Mouse (Mus musculus) MEL (cell line): ENCODE data around the gene Abca7. TPM values are rescaled to one million over a fixed set of nuclear protein-coding genes. Genes with fewer than 3 reads are reported as not detected.
A peak's percentile ranks its signal among the peaks of the same experiment; 100 is the strongest.

Experiments
- DNase-seq: peaks from one replicate; pipeline ENCODE4 v3.0.0; 2011; ENCODE audit warnings: low read depth, low spot score
- H3K27ac ChIP-seq: 2 replicates; pipeline ENCODE4 v1.5.1; 2012; ENCODE audit warnings: low read depth, mild to moderate bottlenecking, control low read depth, low read length, moderate library complexity; ENCODE audit not compliant: control insufficient read depth
- H3K27me3 ChIP-seq, 2 experiments: fragments of 150-350 bp in 1 of 2; sonication (generic) in 1 of 2; 2 replicates each; pipeline ENCODE4 v1.6.1; 2012; ENCODE audit warnings: low read length in 2 of 2, mild to moderate bottlenecking in 2 of 2, improper control_type of control experiment in 1 of 2, moderate library complexity in 1 of 2; ENCODE audit not compliant: insufficient read depth in 2 of 2, control insufficient read depth in 1 of 2
- H3K36me3 ChIP-seq, 2 experiments: 2 replicates each; pipeline ENCODE4 v1.6.1; 2012 to 2014; ENCODE audit warnings: low read length in 2 of 2, improper control_type of control experiment in 1 of 2, inconsistent platforms in 1 of 2, mild to moderate bottlenecking in 1 of 2; ENCODE audit not compliant: insufficient read depth in 2 of 2, control insufficient read depth in 1 of 2
- H3K4me1 ChIP-seq, 2 experiments: fragments of 150-350 bp in 1 of 2; sonication (generic) in 1 of 2; 2 replicates each; pipeline ENCODE4 v1.6.1; 2012; ENCODE audit warnings: low read length in 2 of 2, improper control_type of control experiment in 1 of 2, mild to moderate bottlenecking in 1 of 2; ENCODE audit not compliant: insufficient read depth in 2 of 2, control insufficient read depth in 1 of 2
- H3K4me3 ChIP-seq, 2 experiments: fragments of 150-350 bp in 1 of 2; sonication (generic) in 1 of 2; 2 replicates each; pipeline ENCODE4 v1.5.1; 2012; ENCODE audit warnings: low read depth in 2 of 2, low read length in 2 of 2, mild to moderate bottlenecking in 2 of 2, moderate library complexity in 2 of 2, control low read depth in 1 of 2, improper control_type of control experiment in 1 of 2; ENCODE audit not compliant: control insufficient read depth in 1 of 2, insufficient read depth in 1 of 2
- H3K79me2 ChIP-seq: 2 replicates; pipeline ENCODE4 v1.6.1; 2012; ENCODE audit warnings: mild to moderate bottlenecking, low read length, moderate library complexity; ENCODE audit not compliant: control insufficient read depth, poor library complexity, insufficient read depth
- H3K9ac ChIP-seq: 2 replicates; pipeline ENCODE4 v1.6.1; 2012; ENCODE audit warnings: low read depth, mild to moderate bottlenecking, control low read depth, low read length, moderate library complexity; ENCODE audit not compliant: control insufficient read depth, poor library complexity, severe bottlenecking
- H3K9me3 ChIP-seq: fragments of 150-350 bp; sonication (generic); replicated peaks from 2 replicates; pipeline ENCODE4 v1.6.1; 2012; ENCODE audit warnings: mild to moderate bottlenecking, low read length, improper control_type of control experiment, moderate library complexity; ENCODE audit not compliant: insufficient read depth
- CHD2 ChIP-seq: IDR thresholded peaks from 2 replicates; pipeline ENCODE4 v1.6.1; 2011; ENCODE audit warnings: low read length, improper control_type of control experiment
- CTCF ChIP-seq, 3 experiments: IDR thresholded peaks in 2 of 3; conservative IDR thresholded peaks in 1 of 3; 2 replicates each; pipeline ENCODE4 v1.5.1; 2011 to 2012; ENCODE audit warnings: low read length in 3 of 3, low read depth in 2 of 3, mild to moderate bottlenecking in 2 of 3, improper control_type of control experiment in 1 of 3, inconsistent platforms in 1 of 3, mixed read lengths in 1 of 3, moderate library complexity in 1 of 3; ENCODE audit not compliant: control insufficient read depth in 1 of 3, insufficient read depth in 1 of 3, poor library complexity in 1 of 3, severe bottlenecking in 1 of 3
- E2F4 ChIP-seq: IDR thresholded peaks from 2 replicates; pipeline ENCODE4 v1.6.1; 2011; ENCODE audit warnings: low read depth, low read length, improper control_type of control experiment, borderline replicate concordance
- ELF1 ChIP-seq: IDR thresholded peaks from 2 replicates; pipeline ENCODE4 v1.6.1; 2014; ENCODE audit warnings: low read depth, mild to moderate bottlenecking, inconsistent platforms, low read length, improper control_type of control experiment, moderate library complexity
- ETS1 ChIP-seq: IDR thresholded peaks from 2 replicates; pipeline ENCODE4 v1.6.1; 2012; ENCODE audit warnings: low read depth, mild to moderate bottlenecking, inconsistent platforms, low read length, improper control_type of control experiment, moderate library complexity
- GABPA ChIP-seq: IDR thresholded peaks from 2 replicates; pipeline ENCODE4 v1.6.1; 2012; ENCODE audit warnings: low read depth, mild to moderate bottlenecking, inconsistent platforms, low read length, improper control_type of control experiment, moderate library complexity
- GATA1 ChIP-seq: IDR thresholded peaks from 2 replicates; pipeline ENCODE4 v1.6.1; 2011; ENCODE audit warnings: low read depth, low read length, improper control_type of control experiment
- HCFC1 ChIP-seq: IDR thresholded peaks from 2 replicates; pipeline ENCODE4 v1.6.1; 2012; ENCODE audit warnings: low read depth, mild to moderate bottlenecking, inconsistent platforms, low read length, improper control_type of control experiment, moderate library complexity
- JUND ChIP-seq: IDR thresholded peaks from 2 replicates; pipeline ENCODE4 v1.6.1; 2011; ENCODE audit warnings: low read depth, mild to moderate bottlenecking, improper control_type of control experiment, low read length
- KAT2A ChIP-seq: conservative IDR thresholded peaks from 2 replicates; pipeline ENCODE4 v1.6.1; 2012; ENCODE audit warnings: low read depth, low read length, improper control_type of control experiment, inconsistent platforms
- MAFK ChIP-seq: IDR thresholded peaks from 2 replicates; pipeline ENCODE4 v1.6.1; 2011; ENCODE audit warnings: low read depth, mild to moderate bottlenecking, low read length, improper control_type of control experiment, borderline replicate concordance
- MAX ChIP-seq: IDR thresholded peaks from 2 replicates; pipeline ENCODE4 v1.6.1; 2011; ENCODE audit warnings: low read length, improper control_type of control experiment
- MAZ ChIP-seq: IDR thresholded peaks from 2 replicates; pipeline ENCODE4 v1.6.1; 2012; ENCODE audit warnings: low read depth, mild to moderate bottlenecking, inconsistent platforms, low read length, improper control_type of control experiment
- MEF2A ChIP-seq: IDR thresholded peaks from 2 replicates; pipeline ENCODE4 v1.6.1; 2014; ENCODE audit warnings: low read depth, mild to moderate bottlenecking, inconsistent platforms, low read length, improper control_type of control experiment; ENCODE audit not compliant: poor library complexity, insufficient replicate concordance, severe bottlenecking; ENCODE audit errors: extremely low read depth
- MYB ChIP-seq: IDR thresholded peaks from 2 replicates; pipeline ENCODE4 v1.6.1; 2011; ENCODE audit warnings: mild to moderate bottlenecking, low read depth, low read length, improper control_type of control experiment
- MYC ChIP-seq: IDR thresholded peaks from 2 replicates; pipeline ENCODE4 v1.6.1; 2011; ENCODE audit warnings: low read depth, mild to moderate bottlenecking, low read length, improper control_type of control experiment, moderate library complexity
- POLR2A ChIP-seq, 2 experiments: IDR thresholded peaks; 2 replicates each; pipeline ENCODE4 v1.6.1; 2011 to 2012; ENCODE audit warnings: low read length in 2 of 2, mild to moderate bottlenecking in 2 of 2, control low read depth in 1 of 2, improper control_type of control experiment in 1 of 2, low read depth in 1 of 2, moderate library complexity in 1 of 2; ENCODE audit not compliant: control insufficient read depth in 1 of 2, insufficient read depth in 1 of 2, poor library complexity in 1 of 2
- POLR2AphosphoS2 ChIP-seq: IDR thresholded peaks from 2 replicates; pipeline ENCODE4 v1.6.1; 2011; ENCODE audit warnings: low read length, improper control_type of control experiment
- SIN3A ChIP-seq: IDR thresholded peaks from 2 replicates; pipeline ENCODE4 v1.6.1; 2012; ENCODE audit warnings: low read length, improper control_type of control experiment, inconsistent platforms
- SMC3 ChIP-seq: IDR thresholded peaks from 2 replicates; pipeline ENCODE4 v1.6.1; 2011; ENCODE audit warnings: low read depth, low read length, improper control_type of control experiment
- TBP ChIP-seq: IDR thresholded peaks from 2 replicates; pipeline ENCODE4 v1.8.0; 2011; ENCODE audit warnings: low read depth, low read length, improper control_type of control experiment
- TCF12 ChIP-seq: IDR thresholded peaks from 2 replicates; pipeline ENCODE4 v1.6.1; 2014; ENCODE audit warnings: low read depth, mild to moderate bottlenecking, inconsistent platforms, low read length, improper control_type of control experiment, moderate library complexity
- polyA plus RNA-seq, 2 experiments: library from polyadenylated mRNA; stranded (reverse) in 1 of 2; unstranded in 1 of 2; fragments of >175 nt in 1 of 2; fragments of >200 nt in 1 of 2; gene quantifications; 2 replicates each; pipeline versions ENCODE4 v1.2.1 to v1.2.4; 2012; ENCODE audit warnings: low replicate concordance in 2 of 2, low read depth in 1 of 2; ENCODE audit not compliant: insufficient read length in 2 of 2, insufficient read depth in 1 of 2, missing spikeins in 1 of 2
- total RNA-seq: library from RNA; depleted of rRNA; stranded (reverse); fragments of 300-350 nt; gene quantifications from 2 replicates; pipeline ENCODE4 v1.2.3, GENCODE M21; 2012

Gene Abca7
- total and polyA plus RNA-seq, 3 experiments = 7.7 to 16.8 TPM; not detected in 1

DNA sequence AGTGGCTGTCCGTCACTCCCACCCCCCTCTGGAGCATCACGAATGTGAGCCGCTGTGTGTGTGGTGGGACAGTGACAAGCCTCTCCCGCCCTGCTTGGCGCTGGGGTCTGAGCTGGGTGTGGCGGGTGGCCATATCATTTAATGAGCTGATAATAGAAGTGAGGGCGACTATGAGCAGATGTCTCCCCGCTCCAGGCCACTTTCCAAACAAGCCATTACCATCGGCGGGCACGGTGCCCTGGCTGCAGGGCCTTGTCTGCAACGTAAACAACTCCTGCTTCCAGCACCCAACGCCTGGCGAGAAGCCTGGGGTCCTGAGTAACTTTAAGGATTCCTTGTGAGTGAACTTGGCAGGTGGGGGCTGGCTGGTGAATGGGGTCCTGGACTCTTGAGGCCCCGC is 1.5 kb downstream of the Abca7 start:
- Histone ChIP-seq H3K9ac (peak overlapping the region; percentile 52), H3K4me3 (peak overlapping the region; percentile 73 to 88), H3K36me3 (peaks cover 0 to 17% of the 10 kb centered on the region in 2 experiments; a peak in 2 of 4 replicates), H3K4me1 (peaks cover 14 to 28% of the 10 kb centered on the region in 2 experiments), H3K27ac (peak overlapping the region; percentile 90), H3K9me3 (no peaks in the 10 kb centered on the region), H3K27me3 (no peaks in the 10 kb centered on the region), H3K79me2 (peaks cover 5% of the 10 kb centered on the region; the same call in 1 of the 2 replicates)
- peak; percentile 45 for DNase-seq
- TF ChIP-seq MEF2A (no peak), MAZ (no peak), GATA1 (no peak), ETS1 (no peak), E2F4 (no peak), MYC (no peak)

DNA sequence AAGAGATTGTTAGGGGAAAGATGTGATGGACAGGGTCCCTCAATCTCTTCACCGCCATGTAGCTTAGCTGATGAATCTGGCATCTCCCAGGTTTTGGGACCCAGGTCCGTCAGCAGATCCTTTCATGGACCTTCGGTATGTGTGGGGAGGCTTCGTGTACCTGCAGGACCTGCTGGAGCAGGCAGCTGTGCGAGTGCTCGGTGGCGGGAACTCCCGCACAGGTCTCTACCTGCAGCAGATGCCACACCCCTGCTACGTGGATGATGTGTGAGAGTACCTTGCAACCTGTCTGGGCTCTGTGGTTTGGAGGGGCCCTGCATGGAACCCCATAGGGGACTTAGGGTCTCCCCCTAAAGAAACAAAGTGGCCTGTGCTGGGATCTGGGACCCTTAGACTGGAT is 5.7 kb downstream of the Abca7 start:
- Histone ChIP-seq H3K9ac (no peak overlapping the region), H3K4me1 (peaks cover 7 to 27% of the 10 kb centered on the region in 2 experiments), H3K79me2 (peaks cover 1% of the 10 kb centered on the region; the same call in 1 of the 2 replicates), H3K27me3 (no peaks in the 10 kb centered on the region), H3K36me3 (peaks cover 0 to 14% of the 10 kb centered on the region in 2 experiments; a peak in 2 of 4 replicates), H3K9me3 (no peaks in the 10 kb centered on the region), H3K4me3 (no peak overlapping the region), H3K27ac (no peak overlapping the region)
- no peak for DNase-seq
- TF ChIP-seq HCFC1 = no peak
- no peak for TF ChIP-seq SIN3A
- no peak for TF ChIP-seq MYB

GRCm38 (mm10) chr10:80002829-80003228 is 6.5 kb downstream of the Abca7 start:
- peaks cover 0 to 14% of the 10 kb centered on the region in 2 experiments; a peak in 2 of 4 replicates for H3K36me3 ChIP-seq
- H3K4me3 ChIP-seq = no peak overlapping the region
- no peak overlapping the region for H3K9ac ChIP-seq
- H3K27me3 ChIP-seq = no peaks in the 10 kb centered on the region
- H3K27ac ChIP-seq = peak overlapping the region; percentile 8; the same call in 1 of the 2 replicates
- H3K4me1 ChIP-seq = peaks cover 7 to 27% of the 10 kb centered on the region in 2 experiments
- no peaks in the 10 kb centered on the region for H3K9me3 ChIP-seq
- TF ChIP-seq POLR2A (IDR thresholded peaks at IDR 0.05; ENCODE audit: control insufficient read depth in 1 of 2, insufficient read depth in 1 of 2, low read depth in 1 of 2, low read length in 2 of 2, poor library complexity in 1 of 2) (no peak), ETS1 (no peak), MAZ (no peak), SMC3 (no peak), JUND (no peak), GABPA (no peak), TBP (no peak), POLR2AphosphoS2 (no peak), CTCF (IDR thresholded peaks at IDR 0.05 in 2 of 3, conservative IDR thresholded peaks at IDR 0.05 in 1 of 3; ENCODE audit: control insufficient read depth in 1 of 3, insufficient read depth in 1 of 3, low read depth in 2 of 3, low read length in 3 of 3, poor library complexity in 1 of 3, severe bottlenecking in 1 of 3) (no peak), KAT2A (no peak), TCF12 (no peak), MAX (no peak), CHD2 (no peak), ELF1 (no peak), MAFK (no peak)
- H3K79me2 ChIP-seq = no peaks in the 10 kb centered on the region
- no peak for DNase-seq
